Mouse (Mus musculus) midbrain, embryonic 15.5 days (tissue): Measurements from ENCODE around the gene Amdhd1. TPM values are rescaled to one million over a fixed set of nuclear protein-coding genes. Genes with fewer than 3 reads are reported as not detected.
"Not testable (repeated sequence)": the region's sequence is repeated elsewhere in the genome, so short reads cannot be mapped to it uniquely, and the experiment has no call there.

ENCODE experiments used
- ATAC-seq: fragments of 200-750 bp; cut with Nextera tagmentation; replicated peaks from 2 replicates; pipeline ENCODE4 v1.8.0; 2017; ENCODE audit warnings: moderate TSS enrichment
- H3K27ac ChIP-seq: fragments of 300-500 bp; sonication (generic); 2 replicates; pipeline ENCODE4 v1.5.1; 2015; ENCODE audit warnings: mild to moderate bottlenecking, inconsistent platforms
- H3K27me3 ChIP-seq: fragments of 300-500 bp; sonication (generic); replicated peaks from 2 replicates; pipeline ENCODE4 v1.6.1; 2015; ENCODE audit warnings: inconsistent platforms
- H3K36me3 ChIP-seq: fragments of 300-500 bp; sonication (generic); replicated peaks from 2 replicates; pipeline ENCODE4 v1.6.1; 2015; ENCODE audit warnings: inconsistent platforms
- H3K4me1 ChIP-seq: fragments of 300-500 bp; sonication (generic); 2 replicates; pipeline ENCODE4 v1.6.1; 2015; ENCODE audit warnings: inconsistent platforms
- H3K4me2 ChIP-seq: fragments of 300-500 bp; sonication (generic); 2 replicates; pipeline ENCODE4 v1.6.1; 2015; ENCODE audit warnings: inconsistent platforms, mild to moderate bottlenecking, moderate library complexity
- H3K4me3 ChIP-seq: fragments of 300-500 bp; sonication (generic); 2 replicates; pipeline ENCODE4 v1.5.1; 2015; ENCODE audit warnings: mild to moderate bottlenecking, inconsistent platforms
- H3K9ac ChIP-seq: fragments of 300-500 bp; sonication (generic); 2 replicates; pipeline ENCODE4 v1.6.1; 2015; ENCODE audit warnings: mild to moderate bottlenecking, inconsistent platforms
- H3K9me3 ChIP-seq: fragments of 300-500 bp; sonication (generic); 2 replicates; pipeline ENCODE4 v1.6.1; 2016; ENCODE audit warnings: inconsistent platforms
- WGBS: fragments of 180-500 bp; shearing (Covaris S2); methylation state at CpG from one replicate; pipeline ENCODE4 v1.1.7; 2015; ENCODE audit warnings: mixed read lengths; 5-methylcytosine and 5-hydroxymethylcytosine counted together
- polyA plus RNA-seq: library from polyadenylated mRNA; unstranded; fragments of >200 nt; fragmentation: Nextera tagmentation; extraction: Ambion mirVana; gene quantifications from 2 replicates; pipeline ENCODE4 v1.2.1, GENCODE M21; 2015

Amdhd1 gene
- polyA plus RNA-seq, 1 experiment from 2014 or later = 0.06 TPM

GRCm38 (mm10) chr10:93557971-93558370 is 18.1 kb upstream of the Amdhd1 start:
- not testable (repeated sequence) for H3K4me2 ChIP-seq, ATAC-seq, H3K27me3 ChIP-seq

GRCm38 (mm10) chr10:93552596-93552995 is 12.8 kb upstream of the Amdhd1 start:
- no peak overlapping the region for H3K9ac ChIP-seq
- H3K27me3 ChIP-seq = no peaks in the 10 kb centered on the region
- no peaks in the 10 kb centered on the region for H3K4me1 ChIP-seq
- H3K4me2 ChIP-seq = no peak overlapping the region
- WGBS = 87% methylated on average over 8 of the region's 8 CpGs
- H3K27ac ChIP-seq = no peak overlapping the region
- H3K4me3 ChIP-seq = no peak overlapping the region
- no peaks in the 10 kb centered on the region for H3K9me3 ChIP-seq
- H3K36me3 ChIP-seq = no peaks in the 10 kb centered on the region
- ATAC-seq = no peak

More at GRCm38 (mm10) chr10:93557971-93558370, 18.1 kb upstream of the Amdhd1 start:
- WGBS = 65% methylated on average over 2 of the region's 2 CpGs
- not testable (repeated sequence) for H3K9ac ChIP-seq, H3K27ac ChIP-seq, H3K4me1 ChIP-seq, H3K36me3 ChIP-seq, H3K4me3 ChIP-seq, H3K9me3 ChIP-seq

- Histone ChIP-seq H3K4me2 (no peak overlapping the region), H3K36me3 (no peaks in the 10 kb centered on the region), H3K9me3 (no peaks in the 10 kb centered on the region), H3K27me3 (no peaks in the 10 kb centered on the region), H3K4me3 (no peak overlapping the region), H3K27ac (no peak overlapping the region), H3K4me1 (no peaks in the 10 kb centered on the region), H3K9ac (no peak overlapping the region)
- no peak for ATAC-seq
- WGBS = 78% methylated on average over 10 of the region's 10 CpGs
These were observed 10.0 kb upstream of the Amdhd1 start for GRCm38 (mm10) chr10:93549821-93550220.

GRCm38 (mm10) chr10:93548991-93549390 is 9.2 kb upstream of the Amdhd1 start:
- Histone ChIP-seq H3K4me2 (no peak overlapping the region), H3K27ac (no peak overlapping the region), H3K9ac (no peak overlapping the region), H3K4me3 (no peak overlapping the region), H3K9me3 (no peaks in the 10 kb centered on the region), H3K4me1 (no peaks in the 10 kb centered on the region), H3K36me3 (no peaks in the 10 kb centered on the region), H3K27me3 (no peaks in the 10 kb centered on the region)
- ATAC-seq = peak; percentile 54; the same call in 1 of the 2 replicates
- 17% methylated on average over 7 of the region's 7 CpGs for WGBS

- H3K36me3 ChIP-seq = no peaks in the 10 kb centered on the region
- no peak overlapping the region for H3K27ac ChIP-seq
- WGBS = 94% methylated on average over 4 of the region's 4 CpGs
- no peak overlapping the region for H3K4me3 ChIP-seq
- no peak for ATAC-seq
- no peaks in the 10 kb centered on the region for H3K9me3 ChIP-seq
- no peaks in the 10 kb centered on the region for H3K4me1 ChIP-seq
- no peak overlapping the region for H3K9ac ChIP-seq
- no peaks in the 10 kb centered on the region for H3K27me3 ChIP-seq
- H3K4me2 ChIP-seq = no peak overlapping the region
These were observed 8.0 kb upstream of the Amdhd1 start for GRCm38 (mm10) chr10:93547741-93548270.

GRCm38 (mm10) chr10:93544172-93544571 is 4.3 kb upstream of the Amdhd1 start:
- no peak overlapping the region for H3K4me3 ChIP-seq
- no peaks in the 10 kb centered on the region for H3K27me3 ChIP-seq
- no peak for ATAC-seq
- 86% methylated on average over 5 of the region's 5 CpGs for WGBS
- no peak overlapping the region for H3K9ac ChIP-seq
- no peaks in the 10 kb centered on the region for H3K9me3 ChIP-seq
- H3K4me2 ChIP-seq = no peak overlapping the region
- H3K4me1 ChIP-seq = peaks cover 11% of the 10 kb centered on the region
- H3K36me3 ChIP-seq = no peaks in the 10 kb centered on the region
- H3K27ac ChIP-seq = no peak overlapping the region

- H3K4me1 ChIP-seq = peaks cover 11% of the 10 kb centered on the region
- H3K36me3 ChIP-seq = no peaks in the 10 kb centered on the region
- no peak for ATAC-seq
- no peaks in the 10 kb centered on the region for H3K9me3 ChIP-seq
- no peak overlapping the region for H3K4me2 ChIP-seq
- H3K27ac ChIP-seq = no peak overlapping the region
- H3K9ac ChIP-seq = no peak overlapping the region
- no peak overlapping the region for H3K4me3 ChIP-seq
- WGBS = 59% methylated on average over 6 of the region's 6 CpGs
- H3K27me3 ChIP-seq = no peaks in the 10 kb centered on the region
These were observed 3.3 kb upstream of the Amdhd1 start for GRCm38 (mm10) chr10:93543176-93543575.

- Histone ChIP-seq H3K36me3 (no peaks in the 10 kb centered on the region), H3K27ac (no peak overlapping the region), H3K27me3 (no peaks in the 10 kb centered on the region), H3K4me3 (no peak overlapping the region), H3K4me1 (peaks cover 11% of the 10 kb centered on the region), H3K9me3 (no peaks in the 10 kb centered on the region), H3K9ac (no peak overlapping the region), H3K4me2 (no peak overlapping the region)
- ATAC-seq = no peak
- WGBS = 25% methylated on average over 4 of the region's 4 CpGs
These were observed 2.5 kb upstream of the Amdhd1 start for GRCm38 (mm10) chr10:93542356-93542755.

GRCm38 (mm10) chr10:93541585-93541984 is 1.8 kb upstream of the Amdhd1 start:
- Histone ChIP-seq H3K9ac (no peak overlapping the region), H3K36me3 (no peaks in the 10 kb centered on the region), H3K9me3 (no peaks in the 10 kb centered on the region), H3K27ac (no peak overlapping the region), H3K4me1 (peaks cover 11% of the 10 kb centered on the region), H3K27me3 (no peaks in the 10 kb centered on the region), H3K4me2 (no peak overlapping the region), H3K4me3 (no peak overlapping the region)
- ATAC-seq = no peak
- 98% methylated on average over 1 of the region's 1 CpGs for WGBS

GRCm38 (mm10) chr10:93540431-93541210 is 788 bp upstream of the Amdhd1 start, which contains the start of gene Ccdc38:
TSS of gene Ccdc38 (plus strand) at chr10:93540632.
- H3K9me3 ChIP-seq = no peaks in the 10 kb centered on the region
- 0 out of 2 replicates have a peak within 1 kb of the TSS, but pooled peaks have one; percentile 15 for H3K9ac ChIP-seq
- peak within 1 kb of the TSS; percentile 32 for H3K4me3 ChIP-seq
- H3K4me2 ChIP-seq = peak within 1 kb of the TSS; percentile 61
- H3K27me3 ChIP-seq = no peaks in the 10 kb centered on the region
- H3K4me1 ChIP-seq = peaks cover 11% of the 10 kb centered on the region
- H3K36me3 ChIP-seq = no peaks in the 10 kb centered on the region
- 68% methylated on average over 17 of the region's 17 CpGs for WGBS
- no peak for ATAC-seq
- H3K27ac ChIP-seq = no peak within 1 kb of the TSS

- no peaks in the 10 kb centered on the region for H3K36me3 ChIP-seq
- 68% methylated on average over 6 of the region's 6 CpGs for WGBS
- peaks cover 16% of the 10 kb centered on the region for H3K4me1 ChIP-seq
- H3K9ac ChIP-seq = no peak overlapping the region
- ATAC-seq = no peak
- H3K27me3 ChIP-seq = no peaks in the 10 kb centered on the region
- no peak overlapping the region for H3K27ac ChIP-seq
- H3K4me3 ChIP-seq = no peak overlapping the region
- H3K4me2 ChIP-seq = no peak overlapping the region
- H3K9me3 ChIP-seq = no peaks in the 10 kb centered on the region
These were observed 1.0 kb downstream of the Amdhd1 start for GRCm38 (mm10) chr10:93538818-93539217.

GRCm38 (mm10) chr10:93538287-93538686 is 1.5 kb downstream of the Amdhd1 start:
- WGBS = 84% methylated on average over 2 of the region's 2 CpGs

GRCm38 (mm10) chr10:93525329-93525728 is 14.5 kb downstream of the Amdhd1 start:
- Histone ChIP-seq H3K4me3 (no peak overlapping the region), H3K4me2 (no peak overlapping the region), H3K27me3 (no peaks in the 10 kb centered on the region), H3K9me3 (no peaks in the 10 kb centered on the region), H3K9ac (no peak overlapping the region), H3K27ac (no peak overlapping the region), H3K36me3 (no peaks in the 10 kb centered on the region), H3K4me1 (no peaks in the 10 kb centered on the region)
- 89% methylated on average over 1 of the region's 1 CpGs for WGBS
- ATAC-seq = no peak

More at GRCm38 (mm10) chr10:93538287-93538686, 1.5 kb downstream of the Amdhd1 start:
- ATAC-seq = no peak
- Histone ChIP-seq H3K4me3 (no peak overlapping the region), H3K9ac (no peak overlapping the region), H3K4me2 (no peak overlapping the region), H3K4me1 (peaks cover 16% of the 10 kb centered on the region), H3K9me3 (no peaks in the 10 kb centered on the region), H3K36me3 (no peaks in the 10 kb centered on the region), H3K27ac (no peak overlapping the region), H3K27me3 (no peaks in the 10 kb centered on the region)
